Mouse (Mus musculus): ENCODE data around the gene Gm14308.
"Not testable (repeated sequence)": the region's sequence is repeated elsewhere in the genome, so short reads cannot be mapped to it uniquely, and the experiment has no call there.

Gm14308 gene

DNA sequence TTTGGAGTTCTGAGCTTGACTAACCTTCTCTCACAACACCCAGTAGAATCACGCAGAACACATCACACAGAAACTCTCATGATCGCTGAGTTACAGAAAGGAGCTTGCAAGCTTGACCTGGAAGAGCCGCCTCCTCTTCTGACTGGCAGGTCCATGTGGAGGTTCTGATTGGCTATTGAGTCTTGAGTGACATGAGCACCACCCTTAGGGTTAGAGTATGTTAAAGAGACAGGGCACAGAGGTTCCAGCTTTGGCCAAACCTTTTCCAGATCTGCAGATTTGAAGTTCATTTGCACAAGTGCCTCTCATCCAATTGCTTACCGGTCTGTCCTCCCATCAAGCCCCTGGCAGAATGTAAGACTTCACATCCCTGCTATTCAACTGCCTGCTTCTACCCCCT lies at the start of gene Gm14308:
Gene Gm14308 (minus strand): TSS at position 101 of the 400 bp plus-strand sequence.
- not testable (repeated sequence) for DNase-seq (ENCODE audit: low spot score)

DNA sequence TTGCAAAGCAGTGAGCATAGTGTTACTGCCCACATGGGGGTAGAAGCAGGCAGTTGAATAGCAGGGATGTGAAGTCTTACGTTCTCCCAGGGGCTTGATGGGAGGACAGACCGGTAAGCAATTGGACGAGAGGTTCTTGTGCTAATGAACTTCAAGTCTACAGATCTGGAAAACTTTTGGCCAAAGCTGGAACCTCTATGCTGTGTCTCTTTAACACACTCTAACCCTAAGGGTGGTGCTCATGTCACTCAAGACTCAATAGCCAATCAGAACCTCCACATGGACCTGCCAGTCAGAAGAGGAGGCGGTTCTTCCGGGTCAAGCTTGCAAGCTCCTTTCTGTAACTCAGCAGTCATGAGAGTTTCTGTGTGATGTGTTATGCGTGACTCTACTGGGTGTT lies 34.1 kb upstream of the Gm14308 start, which contains the start of gene Zfp973:
Gene Zfp973 (plus strand): TSS at position 301 of the 400 bp plus-strand sequence.
- DNase-seq (ENCODE audit: low spot score), result not testable (repeated sequence)
